Mouse (Mus musculus) forebrain, embryonic 14.5 days (tissue): Measurements from ENCODE around the gene Ttc23l. TPM values are rescaled to one million over a fixed set of nuclear protein-coding genes. Genes with fewer than 3 reads are reported as not detected.

Experiments
- ATAC-seq: fragments of 200-750 bp; cut with Nextera tagmentation; 2 replicates; pipeline ENCODE4 v1.8.0; 2017; ENCODE audit warnings: mild to moderate bottlenecking, moderate library complexity
- DNase-seq: peaks from one replicate; pipeline ENCODE4 v3.0.0-alpha.2; 2015; ENCODE audit warnings: low spot score
- H3K27ac ChIP-seq: fragments of 300-500 bp; sonication (generic); 2 replicates; pipeline ENCODE4 v1.5.1; 2014; ENCODE audit warnings: low read depth, mild to moderate bottlenecking, control low read depth, low read length, moderate library complexity
- H3K27me3 ChIP-seq: fragments of 300-500 bp; sonication (generic); replicated peaks from 2 replicates; pipeline ENCODE4 v1.6.1; 2014; ENCODE audit warnings: low read length, control low read depth, mixed read lengths; ENCODE audit not compliant: control insufficient read depth, insufficient read depth
- H3K36me3 ChIP-seq: fragments of 300-500 bp; sonication (generic); 2 replicates; pipeline ENCODE4 v1.6.1; 2014; ENCODE audit warnings: low read length, control low read depth; ENCODE audit not compliant: control insufficient read depth, insufficient read depth
- H3K4me1 ChIP-seq: fragments of 300-500 bp; sonication (generic); 2 replicates; pipeline ENCODE4 v1.6.1; 2014; ENCODE audit warnings: antibody characterized with exemption, low read length, control low read depth; ENCODE audit not compliant: control insufficient read depth, insufficient read depth
- H3K4me2 ChIP-seq: fragments of 300-500 bp; sonication (generic); 2 replicates; pipeline ENCODE4 v1.6.1; 2014; ENCODE audit warnings: mild to moderate bottlenecking, control low read depth, low read length
- H3K4me3 ChIP-seq: fragments of 300-500 bp; sonication (generic); 2 replicates; pipeline ENCODE4 v1.5.1; 2014; ENCODE audit warnings: low read depth, low read length, control low read depth
- H3K9ac ChIP-seq: fragments of 300-500 bp; sonication (generic); 2 replicates; pipeline ENCODE4 v1.6.1; 2014; ENCODE audit warnings: mild to moderate bottlenecking, low read length, control low read depth, moderate library complexity
- H3K9me3 ChIP-seq: fragments of 300-500 bp; sonication (generic); replicated peaks from 2 replicates; pipeline ENCODE4 v1.6.1; 2016; ENCODE audit warnings: low read length, control low read depth, mixed read lengths; ENCODE audit not compliant: control insufficient read depth
- WGBS: fragments of 180-500 bp; shearing (Covaris S2); extraction: QIAGEN DNeasy Blood & Tissue Kit; methylation state at CpG from one replicate; pipeline ENCODE4 v1.1.7; 2014; 5-methylcytosine and 5-hydroxymethylcytosine counted together
- polyA plus RNA-seq: library from polyadenylated mRNA; unstranded; fragments of >200 nt; fragmentation: Nextera tagmentation; extraction: Ambion mirVana; gene quantifications from 2 replicates; pipeline ENCODE4 v1.2.1, GENCODE M21; 2014

Ttc23l gene
- polyA plus RNA-seq, 1 experiment from 2014 or later, result not detected

GRCm38 (mm10) chr15:10470151-10470831 is 88.2 kb downstream of the Ttc23l start, which contains the start of gene Dnajc21:
Dnajc21 (minus strand) TSS chr15:10470516.
- Histone ChIP-seq H3K27ac (peak within 1 kb of the TSS; percentile 87), H3K27me3 (no peaks in the 10 kb centered on the region), H3K9ac (peak within 1 kb of the TSS; percentile 88), H3K4me1 (peaks cover 5% of the 10 kb centered on the region; the same call in 1 of the 2 replicates), H3K9me3 (no peaks in the 10 kb centered on the region), H3K4me3 (peak within 1 kb of the TSS; percentile 82), H3K4me2 (peak within 1 kb of the TSS; percentile 82), H3K36me3 (peaks cover 4% of the 10 kb centered on the region)
- ATAC-seq (peak; percentile 95), DNase-seq (peak; percentile 87)
- 1% methylated on average over 57 of the region's 87 CpGs for WGBS

DNA sequence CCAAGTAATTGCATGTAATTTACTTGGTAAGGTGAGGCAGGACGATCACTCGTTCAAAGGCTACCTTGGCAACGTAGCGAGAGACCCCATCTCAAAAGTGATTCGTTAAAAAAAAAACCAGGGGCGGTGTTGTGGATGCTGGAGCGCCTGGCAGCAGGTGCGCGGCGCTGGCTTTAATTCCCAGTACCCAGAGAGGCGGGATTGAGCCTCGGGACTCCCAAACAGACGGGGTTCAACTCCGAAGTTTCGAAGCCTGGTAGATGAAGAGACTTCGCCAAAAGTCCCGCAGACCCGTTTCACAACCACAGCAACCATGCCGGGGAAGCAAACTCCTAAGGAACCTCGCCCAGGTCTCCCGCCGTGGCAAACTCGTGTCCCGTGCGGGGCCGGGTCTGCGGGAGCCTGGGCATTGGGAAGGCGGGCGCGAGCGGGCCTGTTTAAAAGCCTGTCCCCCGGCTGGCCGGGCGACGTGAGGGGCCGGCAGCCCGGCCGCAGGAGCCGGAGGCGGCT is 88.8 kb downstream of the Ttc23l start:
- H3K9ac ChIP-seq, result peak overlapping the region; percentile 88
- under 1% methylated on average over 40 of the region's 40 CpGs for WGBS
- H3K4me3 ChIP-seq, result peak overlapping the region; percentile 82
- peak overlapping the region; percentile 82 for H3K4me2 ChIP-seq
- peak overlapping the region; percentile 87 for H3K27ac ChIP-seq
- H3K27me3 ChIP-seq, result no peaks in the 10 kb centered on the region
- peak; percentile 27 for ATAC-seq
- peak; percentile 60 for DNase-seq
- H3K9me3 ChIP-seq, result no peaks in the 10 kb centered on the region
- peaks cover 5% of the 10 kb centered on the region; the same call in 1 of the 2 replicates for H3K4me1 ChIP-seq
- no peaks in the 10 kb centered on the region for H3K36me3 ChIP-seq

GRCm38 (mm10) chr15:10468761-10469160 is 89.7 kb downstream of the Ttc23l start:
- Histone ChIP-seq H3K36me3 (no peaks in the 10 kb centered on the region), H3K9me3 (no peaks in the 10 kb centered on the region), H3K9ac (no peak overlapping the region), H3K4me3 (no peak overlapping the region), H3K27ac (no peak overlapping the region), H3K4me1 (peaks cover 5% of the 10 kb centered on the region; the same call in 1 of the 2 replicates), H3K4me2 (peak overlapping the region; percentile 82), H3K27me3 (no peaks in the 10 kb centered on the region)
- DNase-seq (no peak), ATAC-seq (no peak)
- WGBS, result 83% methylated on average over 3 of the region's 3 CpGs

DNA sequence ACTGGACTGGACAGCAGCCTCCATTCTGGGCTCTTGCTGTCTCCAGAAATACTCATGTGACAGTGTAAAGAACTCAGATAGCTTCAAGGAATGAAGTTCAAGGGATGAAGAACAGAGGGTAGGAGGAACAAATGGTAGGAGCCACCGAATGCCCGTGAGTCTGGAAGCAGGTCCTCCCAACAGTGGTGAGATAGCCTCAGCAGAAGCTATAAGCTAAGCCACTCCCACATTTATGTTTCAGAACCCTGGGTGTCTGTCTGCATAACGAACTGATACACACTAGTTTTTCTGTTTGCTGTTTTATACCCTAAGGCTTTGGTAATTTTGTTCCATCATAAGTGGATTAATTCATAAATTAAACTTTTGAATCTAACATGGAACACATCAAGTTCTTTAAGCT is 93.8 kb downstream of the Ttc23l start:
- no peak overlapping the region for H3K9ac ChIP-seq
- no peak overlapping the region for H3K27ac ChIP-seq
- no peak overlapping the region for H3K4me2 ChIP-seq
- ATAC-seq (no peak), DNase-seq (no peak)
- WGBS, result 97% methylated on average over 3 of the region's 3 CpGs
- H3K27me3 ChIP-seq, result no peaks in the 10 kb centered on the region
- peaks cover 24% of the 10 kb centered on the region for H3K36me3 ChIP-seq
- no peaks in the 10 kb centered on the region for H3K9me3 ChIP-seq
- 0 out of 2 replicates have a peak, but pooled peaks cover 2% of the 10 kb centered on the region for H3K4me1 ChIP-seq
- H3K4me3 ChIP-seq, result no peak overlapping the region

DNA sequence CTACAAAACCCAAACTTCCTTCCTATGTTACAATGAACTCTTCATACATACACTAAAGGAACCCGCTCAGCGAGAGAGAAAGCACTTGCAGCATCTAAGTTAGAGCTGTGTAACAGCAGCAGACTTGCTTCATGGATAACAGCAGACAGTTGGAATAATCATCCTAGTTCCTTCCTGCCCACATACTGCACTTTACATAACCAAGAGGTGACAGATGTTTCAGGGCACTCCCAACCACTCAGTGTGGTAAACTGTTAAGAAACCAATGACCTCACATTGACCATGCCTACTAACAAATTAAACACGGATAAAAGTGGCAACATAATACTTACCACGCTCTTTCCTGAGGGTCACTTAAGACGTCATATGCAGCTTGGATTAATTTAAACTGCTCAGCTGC is 94.9 kb downstream of the Ttc23l start:
- Histone ChIP-seq H3K9me3 (no peaks in the 10 kb centered on the region), H3K27ac (no peak overlapping the region), H3K4me3 (no peak overlapping the region), H3K27me3 (no peaks in the 10 kb centered on the region), H3K4me1 (no peaks in the 10 kb centered on the region), H3K9ac (no peak overlapping the region), H3K36me3 (peaks cover 32% of the 10 kb centered on the region), H3K4me2 (no peak overlapping the region)
- no peak for ATAC-seq
- no peak for DNase-seq
- WGBS, result 88% methylated on average over 5 of the region's 5 CpGs

DNA sequence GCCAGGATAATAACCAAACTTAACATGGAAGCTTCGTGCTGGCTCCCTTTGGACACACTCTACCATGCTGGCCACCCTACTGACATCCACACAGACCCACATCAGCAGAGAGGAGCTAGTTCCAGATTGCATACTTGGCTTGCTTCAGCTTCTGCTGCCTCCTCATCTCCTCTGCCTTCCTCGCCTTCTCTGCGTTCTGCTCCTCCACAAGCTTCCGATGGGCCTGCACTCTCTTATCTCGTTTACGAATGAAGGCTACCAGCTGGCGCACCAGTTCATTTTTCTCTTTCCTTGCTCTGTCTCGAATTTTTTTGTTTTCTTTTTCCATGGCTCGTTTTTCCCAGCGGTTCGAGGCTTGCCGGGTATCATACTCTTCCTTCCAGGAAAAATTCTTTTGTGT is 97.5 kb downstream of the Ttc23l start:
- H3K4me3 ChIP-seq, result no peak overlapping the region
- no peaks in the 10 kb centered on the region for H3K9me3 ChIP-seq
- no peak overlapping the region for H3K27ac ChIP-seq
- no peak for DNase-seq
- H3K27me3 ChIP-seq, result no peaks in the 10 kb centered on the region
- peaks cover 46% of the 10 kb centered on the region for H3K36me3 ChIP-seq
- no peak for ATAC-seq
- no peaks in the 10 kb centered on the region for H3K4me1 ChIP-seq
- H3K4me2 ChIP-seq, result no peak overlapping the region
- H3K9ac ChIP-seq, result no peak overlapping the region
- WGBS, result 89% methylated on average over 12 of the region's 12 CpGs

Other genes with a start within 250 kb of the Ttc23l start
- gene Gm21973, start 233.3 kb downstream of the Ttc23l start, polyA plus RNA-seq, result not detected in 2 replicates
- not detected in 2 replicates for gene Agxt2, start 200.1 kb downstream of the Ttc23l start, polyA plus RNA-seq
- gene Dnajc21, start 88.2 kb downstream of the Ttc23l start, polyA plus RNA-seq, result 5.1 and 7.0 TPM in 2 replicates
- gene Brix1, start 72.7 kb downstream of the Ttc23l start, polyA plus RNA-seq, result 90.4 and 101 TPM in 2 replicates
- 13.7 and 14.3 TPM in 2 replicates for gene Rad1, start 72.7 kb downstream of the Ttc23l start, polyA plus RNA-seq
- 28.6 and 28.7 TPM in 2 replicates for gene Rai14, start 156.0 kb upstream of the Ttc23l start, polyA plus RNA-seq